Mouse (Mus musculus) right cerebral cortex, adult 2 months (tissue): ENCODE measurements around the gene Cuta.
"Not testable (repeated sequence)": the region's sequence is repeated elsewhere in the genome, so short reads cannot be mapped to it uniquely, and the experiment has no call there.

Source experiments
- DNase-seq, 2 experiments: peaks; one replicate each; pipeline ENCODE4 v3.0.0; 2021 to 2022; ENCODE audit warnings: low spot score in 2 of 2

The Cuta gene

DNA sequence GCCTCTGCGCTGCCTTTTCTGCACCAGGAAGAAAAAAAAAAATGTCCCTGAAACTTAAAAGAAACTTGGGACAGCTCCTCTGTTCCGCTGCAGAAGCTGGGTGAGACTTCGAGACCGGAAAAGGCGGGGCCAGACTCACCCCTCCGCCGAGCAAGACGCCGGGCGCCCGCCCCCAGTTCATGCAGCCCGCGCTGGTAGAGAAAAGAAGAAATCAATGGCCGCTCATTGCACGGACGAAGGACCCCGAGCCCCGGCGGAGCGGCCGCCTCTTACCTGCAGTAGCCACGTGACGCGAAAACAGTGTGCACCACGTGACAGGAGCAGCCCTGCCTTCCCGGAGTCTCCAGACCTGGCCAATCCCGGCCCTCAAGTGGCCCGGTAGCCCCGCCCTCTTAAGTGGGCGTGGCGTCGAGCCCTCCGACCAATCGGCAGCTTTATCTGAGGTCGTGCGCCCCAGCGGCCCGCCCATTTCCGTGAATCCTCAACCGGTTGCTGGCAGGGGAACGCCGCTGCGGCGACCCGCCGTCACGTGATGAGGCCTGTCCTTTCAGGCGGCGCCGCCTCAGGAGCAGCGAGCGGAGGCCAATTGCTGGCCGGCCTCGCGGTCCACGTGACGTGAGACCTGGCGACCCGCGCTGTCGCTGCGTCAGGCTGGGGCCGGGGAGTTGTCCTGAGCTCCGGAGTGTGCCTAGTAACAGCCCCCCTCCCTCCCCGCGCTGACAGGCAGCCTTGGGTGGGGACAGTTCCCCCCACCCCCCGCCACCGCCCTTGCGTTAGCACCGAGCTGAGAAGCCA is at the start of gene Cuta:
Gene Cuta, minus strand, starts transcription at position 392 of the 795 bp plus-strand sequence.
- peak; percentile 99 to 100 for DNase-seq

DNA sequence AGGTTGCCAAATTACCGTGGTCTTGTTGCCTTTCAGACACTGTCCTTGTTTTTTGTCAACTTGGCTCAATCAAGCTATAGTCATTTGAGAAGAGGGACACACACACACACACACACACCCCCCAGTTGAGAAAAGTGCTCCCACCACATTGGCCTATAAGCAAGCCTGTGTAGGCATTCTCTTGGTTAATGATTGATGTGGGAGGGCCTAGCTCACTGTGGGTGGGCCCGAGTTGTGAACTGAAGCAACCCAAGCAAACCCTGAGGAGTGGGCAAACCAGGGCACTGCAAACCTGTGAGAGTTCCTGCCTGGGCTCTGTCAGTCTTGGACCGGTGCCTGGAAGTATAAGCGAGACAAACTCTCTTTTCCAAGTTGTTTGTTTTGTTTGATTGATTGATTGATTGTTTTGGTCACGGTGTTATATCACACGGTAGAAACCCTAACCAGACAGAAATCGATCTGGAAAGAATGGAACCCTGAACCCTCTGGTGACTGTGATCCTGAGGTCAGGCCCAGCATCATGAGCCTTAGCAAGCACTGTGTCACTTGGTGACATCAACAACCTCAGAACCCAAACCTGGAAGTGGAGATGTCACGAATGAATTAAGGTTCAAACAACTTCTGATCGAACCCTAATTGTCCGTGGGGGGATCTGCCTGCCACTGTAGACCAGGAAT is 46.3 kb upstream of the Cuta start:
- DNase-seq, result no peak

DNA sequence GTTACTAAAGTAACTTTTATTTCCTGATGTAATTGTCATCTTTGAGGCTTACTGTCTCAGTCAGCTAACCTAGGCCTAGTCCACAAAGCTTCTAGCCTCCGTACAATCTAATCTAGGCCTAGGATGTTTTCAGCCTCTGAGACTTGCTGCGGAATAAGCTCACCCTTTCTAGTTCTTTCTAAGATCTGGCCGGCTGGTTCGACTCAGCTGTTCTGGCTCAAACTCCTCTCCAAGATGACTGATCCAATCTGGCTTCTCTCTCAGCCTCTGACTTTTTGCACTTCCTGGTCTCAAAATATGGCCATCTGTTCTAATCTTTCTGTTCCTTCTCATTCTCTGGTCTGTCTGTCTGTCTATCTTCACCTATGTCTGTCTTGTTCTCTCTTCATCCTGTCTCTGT is 44.0 kb upstream of the Cuta start:
- DNase-seq, result no peak

DNA sequence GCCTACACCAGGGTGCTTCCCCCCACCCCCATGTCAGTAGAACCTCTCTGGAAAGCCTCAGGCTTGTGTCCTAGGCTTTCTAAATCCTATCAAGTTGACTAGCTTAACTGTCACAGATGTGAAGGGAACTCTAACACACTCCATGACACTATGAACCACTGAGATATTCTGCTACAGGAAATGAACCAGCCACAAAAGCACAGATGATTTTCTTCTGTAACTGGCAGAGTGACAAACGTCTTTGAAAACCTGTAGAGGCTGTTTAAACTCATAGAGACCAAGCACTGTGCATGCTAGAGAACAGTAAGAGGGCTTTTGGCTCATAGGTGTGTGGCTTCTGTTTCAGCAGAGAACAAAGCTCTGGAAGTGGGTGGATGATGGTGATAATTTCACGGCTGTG is 41.7 kb upstream of the Cuta start:
- DNase-seq, result no peak

DNA sequence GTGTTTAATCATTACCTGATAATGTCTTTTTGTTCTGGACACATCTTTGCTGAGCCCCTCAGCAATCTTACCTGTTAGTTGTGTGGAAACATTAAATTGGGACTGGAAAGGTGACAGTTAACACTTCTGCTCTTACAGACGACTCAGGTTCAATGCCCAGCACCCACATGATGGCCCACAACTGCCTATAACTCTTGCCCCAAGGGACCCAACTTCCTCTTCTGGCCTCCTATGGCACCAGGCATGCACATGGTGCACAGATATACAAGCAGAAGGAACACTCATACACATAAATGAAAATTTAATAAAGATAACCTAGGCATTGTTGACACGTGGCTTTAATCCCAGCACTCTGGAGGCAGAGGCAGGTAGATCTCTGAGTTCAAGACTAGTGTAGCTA is 40.1 kb upstream of the Cuta start:
- no peak for DNase-seq

DNA sequence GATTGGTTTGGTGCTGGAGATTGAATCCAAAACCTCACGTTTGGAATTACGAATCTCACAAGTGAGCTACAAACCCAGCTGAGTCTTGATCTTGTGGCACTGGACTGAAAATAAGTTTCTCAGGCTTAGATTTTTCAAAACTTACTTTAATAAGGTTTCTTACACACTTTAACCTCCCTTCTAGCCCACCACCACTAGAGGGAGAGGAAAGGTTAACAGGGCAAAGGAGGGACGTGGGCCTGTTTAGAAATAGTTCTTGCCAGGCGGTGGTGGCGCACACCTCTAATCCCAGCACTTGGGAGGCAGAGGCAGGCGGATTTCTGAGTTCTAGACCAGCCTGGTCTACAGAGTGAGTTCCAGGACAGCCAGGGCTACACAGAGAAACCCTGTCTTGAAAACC is 38.0 kb upstream of the Cuta start:
- not testable (repeated sequence) for DNase-seq

GRCm38 (mm10) chr17:26975415-26975814 is 36.0 kb upstream of the Cuta start:
- no peak for DNase-seq

- no peak for DNase-seq
Observed at GRCm38 (mm10) chr17:26974547-26974946, 35.2 kb upstream of the Cuta start.

GRCm38 (mm10) chr17:26972703-26973574 is 33.6 kb upstream of the Cuta start, which contains the start of gene Zbtb9:
Gene Zbtb9 (plus strand): TSS chr17:26973167.
- DNase-seq, result peak; percentile 94 to 97

- no peak for DNase-seq
Observed at GRCm38 (mm10) chr17:26972107-26972506, 32.7 kb upstream of the Cuta start.

- peak in 1 of 2 experiments; percentile 6 for DNase-seq
Observed at GRCm38 (mm10) chr17:26971247-26971905, 32.0 kb upstream of the Cuta start.

DNA sequence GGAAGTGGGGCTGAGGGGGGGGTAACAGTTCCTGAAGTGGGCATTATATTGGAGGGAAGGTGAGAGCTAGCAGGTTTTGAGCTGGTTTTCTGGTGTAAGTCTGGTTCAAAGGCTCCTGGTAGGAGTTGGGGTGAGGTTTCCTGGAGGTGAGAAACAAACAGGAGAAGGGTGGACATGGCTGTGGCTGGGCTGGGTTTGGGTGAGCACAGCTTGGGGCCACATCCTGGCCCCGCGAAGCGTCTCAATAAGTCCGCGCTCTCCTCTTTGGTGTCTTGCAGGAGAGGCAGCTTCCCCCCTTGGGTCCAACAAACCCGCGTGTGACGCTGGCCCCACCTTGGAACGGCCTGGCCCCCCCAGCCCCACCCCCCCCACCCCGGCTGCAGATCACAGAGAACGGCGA is 30.9 kb upstream of the Cuta start:
- DNase-seq, result peak in 1 of 2 experiments; percentile 4

- DNase-seq, result no peak
Observed at GRCm38 (mm10) chr17:26969257-26969656, 29.9 kb upstream of the Cuta start.

- no peak for DNase-seq
Observed at GRCm38 (mm10) chr17:26968200-26968611, 28.8 kb upstream of the Cuta start.

DNA sequence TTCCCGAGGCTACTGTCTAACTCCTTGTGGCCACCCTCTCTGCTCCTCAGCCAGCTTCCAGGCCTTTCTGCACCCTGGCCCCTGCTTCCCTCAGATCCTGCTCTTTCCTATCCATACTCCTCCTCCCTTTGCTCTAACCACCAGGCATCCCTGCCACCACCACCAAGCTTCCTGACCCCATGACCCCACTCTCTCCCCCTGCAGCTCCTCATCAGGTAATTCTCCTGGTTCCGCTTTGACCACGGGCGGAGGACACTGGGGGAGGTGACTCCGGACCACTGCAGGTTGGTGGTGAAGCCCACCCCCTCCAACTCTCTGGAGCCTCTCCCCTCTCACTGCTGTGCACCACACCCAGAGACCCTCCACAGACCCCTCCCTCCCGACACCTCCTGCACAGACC is 28.1 kb upstream of the Cuta start:
- DNase-seq, result no peak

DNA sequence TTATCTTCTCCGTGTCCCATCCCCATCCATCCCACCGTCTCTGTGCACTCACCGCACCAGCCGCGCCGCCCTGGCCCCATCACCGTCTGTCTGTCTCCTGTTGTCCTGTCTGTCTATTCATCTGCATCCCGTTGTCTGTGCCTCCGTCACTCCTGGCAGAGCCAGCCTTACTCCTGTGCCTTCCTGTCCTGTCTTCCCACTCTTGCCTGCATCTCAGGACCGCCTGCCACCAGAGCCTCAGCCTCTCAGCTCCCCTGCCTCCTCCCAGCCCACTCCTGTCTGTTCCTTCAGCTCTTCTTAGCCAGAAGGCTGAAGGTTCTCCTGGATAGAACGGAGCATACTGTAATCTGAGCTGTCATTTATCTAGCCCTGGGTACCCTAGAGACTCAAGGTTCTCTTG is 27.6 kb upstream of the Cuta start:
- DNase-seq, result no peak

GRCm38 (mm10) chr17:26961572-26962240 is 22.3 kb upstream of the Cuta start:
- no peak for DNase-seq

DNA sequence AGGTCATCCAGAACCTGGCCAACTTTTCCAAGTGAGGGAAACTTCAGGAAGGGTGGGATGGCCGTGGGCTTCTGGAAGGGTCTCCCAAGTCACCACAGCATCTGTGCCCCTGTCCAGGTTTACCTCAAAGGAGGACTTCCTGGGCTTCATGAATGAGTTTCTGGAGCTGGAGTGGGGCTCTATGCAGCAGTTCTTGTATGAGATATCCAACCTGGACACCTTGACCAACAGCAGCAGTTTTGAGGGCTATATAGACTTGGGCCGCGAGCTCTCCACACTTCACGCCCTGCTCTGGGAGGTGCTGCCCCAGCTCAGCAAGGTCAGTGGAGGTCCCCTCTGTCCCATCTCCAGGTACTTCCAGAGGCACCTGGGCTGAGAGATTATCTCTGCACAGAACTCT is 20.4 kb upstream of the Cuta start:
- no peak for DNase-seq

GRCm38 (mm10) chr17:26958880-26959279 is 19.5 kb upstream of the Cuta start:
- DNase-seq, result peak; percentile 67 to 74

- DNase-seq, result no peak
Observed at GRCm38 (mm10) chr17:26957872-26958271, 18.5 kb upstream of the Cuta start.

- no peak for DNase-seq
Observed at GRCm38 (mm10) chr17:26956895-26957294, 17.5 kb upstream of the Cuta start.
